Mouse (Mus musculus): Measurements from ENCODE around the gene Vegfb. TPM values are rescaled to one million over a fixed set of nuclear protein-coding genes. Genes with fewer than 3 reads are reported as not detected.
"Not testable (repeated sequence)": the region's sequence is repeated elsewhere in the genome, so short reads cannot be mapped to it uniquely, and the experiment has no call there.

Gene Vegfb
- polyA plus RNA-seq, 1 experiment from 2014 or later: 91.1 TPM

GRCm38 (mm10) chr19:6997721-6998290, 10.4 kb upstream of the Vegfb start:
- H3K36me3 ChIP-seq (ENCODE audit: inconsistent target): peaks cover 46% of the 10 kb centered on the region
- H3K4me3 ChIP-seq (ENCODE audit: inconsistent target): no peak overlapping the region
- H3K27ac ChIP-seq: no peak overlapping the region
- WGBS (ENCODE audit: missing documents): 89% methylated on average over 9 of the region's 9 CpGs
- no peaks in the 10 kb centered on the region for H3K79me2 ChIP-seq (ENCODE audit: inconsistent target)

- no peaks in the 10 kb centered on the region for H3K79me2 ChIP-seq (ENCODE audit: inconsistent target)
- H3K27ac ChIP-seq: peak within 1 kb of the TSS; percentile 27; the same call in 1 of the 2 replicates
- 3% methylated on average over 24 of the region's 24 CpGs for WGBS (ENCODE audit: missing documents)
- H3K36me3 ChIP-seq (ENCODE audit: inconsistent target): peaks cover 28% of the 10 kb centered on the region
- peak within 1 kb of the TSS; percentile 51 for H3K4me3 ChIP-seq (ENCODE audit: inconsistent target)
These were observed 8.6 kb upstream of the Vegfb start, which contains the start of the genes Nudt22 and Trpt1 for GRCm38 (mm10) chr19:6996006-6996405. Nudt22 (minus strand) TSS chr19:6996117. Trpt1 (plus strand) TSS chr19:6996131.

GRCm38 (mm10) chr19:6995255-6995991, 8.0 kb upstream of the Vegfb start:
- Histone ChIP-seq H3K27ac (no peak overlapping the region), H3K79me2 (ENCODE audit: inconsistent target) (no peaks in the 10 kb centered on the region), H3K4me3 (ENCODE audit: inconsistent target) (peak overlapping the region; percentile 51), H3K36me3 (ENCODE audit: inconsistent target) (peaks cover 23% of the 10 kb centered on the region)
- 48% methylated on average over 21 of the region's 21 CpGs for WGBS (ENCODE audit: missing documents)

GRCm38 (mm10) chr19:6994489-6994888, 7.0 kb upstream of the Vegfb start:
- H3K27ac ChIP-seq: no peak overlapping the region
- 88% methylated on average over 8 of the region's 8 CpGs for WGBS (ENCODE audit: missing documents)
- no peaks in the 10 kb centered on the region for H3K79me2 ChIP-seq (ENCODE audit: inconsistent target)
- H3K4me3 ChIP-seq (ENCODE audit: inconsistent target): no peak overlapping the region
- H3K36me3 ChIP-seq (ENCODE audit: inconsistent target): peaks cover 14% of the 10 kb centered on the region

GRCm38 (mm10) chr19:6994002-6994401, 6.6 kb upstream of the Vegfb start:
- no peak overlapping the region for H3K4me3 ChIP-seq (ENCODE audit: inconsistent target)
- no peak overlapping the region for H3K27ac ChIP-seq
- H3K79me2 ChIP-seq (ENCODE audit: inconsistent target): no peaks in the 10 kb centered on the region
- peaks cover 9% of the 10 kb centered on the region for H3K36me3 ChIP-seq (ENCODE audit: inconsistent target)
- 94% methylated on average over 8 of the region's 8 CpGs for WGBS (ENCODE audit: missing documents)

GRCm38 (mm10) chr19:6993011-6993770, 5.7 kb upstream of the Vegfb start:
- peak overlapping the region; percentile 22 for H3K27ac ChIP-seq
- 71% methylated on average over 14 of the region's 14 CpGs for WGBS (ENCODE audit: missing documents)
- no peaks in the 10 kb centered on the region for H3K79me2 ChIP-seq (ENCODE audit: inconsistent target)
- H3K4me3 ChIP-seq (ENCODE audit: inconsistent target): peak overlapping the region; percentile 71
- 0 out of 2 replicates have a peak, but pooled peaks cover under 1% of the 10 kb centered on the region for H3K36me3 ChIP-seq (ENCODE audit: inconsistent target)

GRCm38 (mm10) chr19:6992011-6992858, 4.8 kb upstream of the Vegfb start, which contains the start of gene Dnajc4:
Dnajc4 (minus strand) TSS chr19:6992572.
- Histone ChIP-seq H3K36me3 (ENCODE audit: inconsistent target) (no peaks in the 10 kb centered on the region), H3K27ac (peak within 1 kb of the TSS; percentile 36), H3K79me2 (ENCODE audit: inconsistent target) (no peaks in the 10 kb centered on the region), H3K4me3 (ENCODE audit: inconsistent target) (peak within 1 kb of the TSS; percentile 71)
- under 1% methylated on average over 37 of the region's 37 CpGs for WGBS (ENCODE audit: missing documents)

GRCm38 (mm10) chr19:6991166-6991565, 3.7 kb upstream of the Vegfb start:
- H3K27ac ChIP-seq; H3K79me2 ChIP-seq (ENCODE audit: inconsistent target); H3K36me3 ChIP-seq (ENCODE audit: inconsistent target); H3K4me3 ChIP-seq (ENCODE audit: inconsistent target): not testable (repeated sequence)
- 97% methylated on average over 6 of the region's 6 CpGs for WGBS (ENCODE audit: missing documents)

GRCm38 (mm10) chr19:6990712-6991111, 3.3 kb upstream of the Vegfb start:
- Histone ChIP-seq H3K36me3 (ENCODE audit: inconsistent target) (no peaks in the 10 kb centered on the region), H3K27ac (no peak overlapping the region), H3K79me2 (ENCODE audit: inconsistent target) (peaks cover 13% of the 10 kb centered on the region), H3K4me3 (ENCODE audit: inconsistent target) (no peak overlapping the region)
- whole genome bisulfite sequencing (ENCODE audit: missing documents): 92% methylated on average over 6 of the region's 6 CpGs

GRCm38 (mm10) chr19:6989251-6989650, 1.8 kb upstream of the Vegfb start:
- H3K4me3 ChIP-seq (ENCODE audit: inconsistent target): no peak overlapping the region
- 95% methylated on average over 8 of the region's 8 CpGs for WGBS (ENCODE audit: missing documents)
- peaks cover 13% of the 10 kb centered on the region for H3K79me2 ChIP-seq (ENCODE audit: inconsistent target)
- H3K36me3 ChIP-seq (ENCODE audit: inconsistent target): no peaks in the 10 kb centered on the region
- H3K27ac ChIP-seq: no peak overlapping the region

GRCm38 (mm10) chr19:6987904-6988285, 444 bp upstream of the Vegfb start:
- peak overlapping the region; percentile 40 for H3K27ac ChIP-seq
- peak overlapping the region; percentile 32 for H3K4me3 ChIP-seq (ENCODE audit: inconsistent target)
- no peaks in the 10 kb centered on the region for H3K36me3 ChIP-seq (ENCODE audit: inconsistent target)
- peaks cover 13% of the 10 kb centered on the region for H3K79me2 ChIP-seq (ENCODE audit: inconsistent target)
- 13% methylated on average over 8 of the region's 8 CpGs for WGBS (ENCODE audit: missing documents)

GRCm38 (mm10) chr19:6985951-6986708, 1.3 kb downstream of the Vegfb start:
- peaks cover 17% of the 10 kb centered on the region for H3K79me2 ChIP-seq (ENCODE audit: inconsistent target)
- peak overlapping the region; percentile 60 for H3K4me3 ChIP-seq (ENCODE audit: inconsistent target)
- 89% methylated on average over 10 of the region's 10 CpGs for WGBS (ENCODE audit: missing documents)
- H3K27ac ChIP-seq: peak overlapping the region; percentile 55
- no peaks in the 10 kb centered on the region for H3K36me3 ChIP-seq (ENCODE audit: inconsistent target)

GRCm38 (mm10) chr19:6985300-6985699, 2.2 kb downstream of the Vegfb start:
- Histone ChIP-seq H3K27ac (no peak overlapping the region), H3K79me2 (ENCODE audit: inconsistent target) (peaks cover 17% of the 10 kb centered on the region), H3K4me3 (ENCODE audit: inconsistent target) (no peak overlapping the region), H3K36me3 (ENCODE audit: inconsistent target) (no peaks in the 10 kb centered on the region)
- WGBS (ENCODE audit: missing documents): 96% methylated on average over 16 of the region's 19 CpGs

Measured in macrophage (primary cell).